Mouse (Mus musculus) natural killer cell, adult 2 months (primary cell): ENCODE results near the gene Prkca.

ENCODE experiments used
- DNase-seq, 2 experiments: peaks; one replicate each; pipeline ENCODE4 v3.0.0; 2022; ENCODE audit warnings: low spot score in 2 of 2

The Prkca gene

DNA sequence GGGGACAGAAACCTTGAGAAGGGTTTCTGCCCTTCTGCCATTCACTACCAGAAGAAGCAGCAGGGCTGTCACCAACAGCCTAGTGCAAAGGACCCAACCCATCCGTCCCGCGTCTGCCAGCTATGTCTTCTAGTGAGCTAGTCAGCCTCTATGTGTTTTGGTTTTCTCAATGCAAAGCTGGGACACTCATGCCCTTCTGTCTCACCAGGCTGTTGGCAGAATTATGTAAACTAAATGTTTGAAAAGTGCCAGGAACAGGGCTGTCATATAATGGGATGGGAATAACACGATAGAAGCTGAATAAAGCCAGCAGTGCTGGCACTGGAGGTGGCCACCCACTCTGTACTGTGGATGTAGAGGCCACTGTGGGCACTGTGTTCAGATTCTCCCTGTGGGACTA is 393.1 kb downstream of the Prkca start:
- no peak for DNase-seq

GRCm38 (mm10) chr11:107950211-107950610 is 393.5 kb downstream of the Prkca start:
- no peak for DNase-seq

GRCm38 (mm10) chr11:107947951-107948350 is 395.8 kb downstream of the Prkca start:
- DNase-seq = no peak

- DNase-seq = no peak
These were observed 396.9 kb downstream of the Prkca start for GRCm38 (mm10) chr11:107946823-107947222.

DNA sequence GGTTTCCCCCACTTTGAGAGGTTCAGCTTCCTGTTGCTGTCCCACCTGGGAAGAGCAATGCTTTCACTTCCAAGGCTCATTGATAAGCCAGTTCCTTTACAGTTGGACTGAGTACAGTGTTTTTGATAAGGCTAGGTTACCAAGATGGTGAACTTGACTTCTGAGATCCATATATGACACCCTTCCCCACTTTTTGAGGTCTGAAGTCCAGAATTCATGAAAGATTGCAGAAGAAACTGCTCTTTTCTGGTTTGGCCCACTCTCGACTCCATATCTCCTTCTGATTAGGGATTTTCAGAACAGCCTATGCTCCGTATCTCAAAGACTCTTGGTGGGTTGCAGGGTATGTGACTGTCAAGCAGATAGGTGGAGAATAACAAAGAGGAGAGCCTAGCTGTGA is 406.8 kb downstream of the Prkca start:
- no peak for DNase-seq

DNA sequence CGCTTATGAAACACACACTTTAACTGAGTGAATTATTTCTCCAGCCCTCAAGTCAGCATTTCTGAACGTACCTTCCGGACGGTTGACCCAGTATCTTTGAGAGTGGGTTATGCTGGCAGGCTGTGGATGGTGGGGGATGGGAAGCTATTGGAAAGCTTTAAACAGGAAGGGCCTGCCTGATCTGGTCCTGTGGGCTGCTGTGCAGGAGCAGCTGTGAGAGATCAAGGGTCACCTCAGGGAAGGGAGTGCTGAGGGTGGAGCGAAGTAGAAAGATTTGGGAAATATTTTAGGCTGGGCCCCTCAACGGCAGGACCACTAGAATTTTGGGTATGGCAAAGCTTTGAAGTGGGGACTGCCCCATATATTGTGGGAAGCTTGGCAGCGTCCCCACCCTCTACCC is 412.0 kb downstream of the Prkca start:
- DNase-seq = no peak

DNA sequence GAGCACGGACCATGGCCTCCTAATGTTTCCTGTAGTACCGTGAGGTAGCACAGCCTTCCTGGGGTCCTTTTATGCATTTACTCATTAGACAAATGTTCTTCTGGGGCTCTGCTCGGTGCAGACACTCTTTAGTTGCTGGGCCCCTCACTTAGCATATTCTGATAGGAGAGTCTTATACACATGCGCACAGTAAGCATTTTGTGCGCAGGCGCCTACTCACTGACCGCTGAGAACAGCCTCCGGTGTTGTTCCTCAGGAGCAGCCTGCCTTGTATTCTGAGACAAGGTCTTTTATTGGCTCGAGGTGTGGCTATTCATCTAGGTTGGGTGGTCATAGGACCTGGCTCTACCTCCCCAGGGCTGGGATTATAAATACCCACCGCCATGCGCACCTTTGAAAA is 412.4 kb downstream of the Prkca start:
- DNase-seq = no peak

- no peak for DNase-seq
These were observed 414.0 kb downstream of the Prkca start for GRCm38 (mm10) chr11:107929712-107930111.

DNA sequence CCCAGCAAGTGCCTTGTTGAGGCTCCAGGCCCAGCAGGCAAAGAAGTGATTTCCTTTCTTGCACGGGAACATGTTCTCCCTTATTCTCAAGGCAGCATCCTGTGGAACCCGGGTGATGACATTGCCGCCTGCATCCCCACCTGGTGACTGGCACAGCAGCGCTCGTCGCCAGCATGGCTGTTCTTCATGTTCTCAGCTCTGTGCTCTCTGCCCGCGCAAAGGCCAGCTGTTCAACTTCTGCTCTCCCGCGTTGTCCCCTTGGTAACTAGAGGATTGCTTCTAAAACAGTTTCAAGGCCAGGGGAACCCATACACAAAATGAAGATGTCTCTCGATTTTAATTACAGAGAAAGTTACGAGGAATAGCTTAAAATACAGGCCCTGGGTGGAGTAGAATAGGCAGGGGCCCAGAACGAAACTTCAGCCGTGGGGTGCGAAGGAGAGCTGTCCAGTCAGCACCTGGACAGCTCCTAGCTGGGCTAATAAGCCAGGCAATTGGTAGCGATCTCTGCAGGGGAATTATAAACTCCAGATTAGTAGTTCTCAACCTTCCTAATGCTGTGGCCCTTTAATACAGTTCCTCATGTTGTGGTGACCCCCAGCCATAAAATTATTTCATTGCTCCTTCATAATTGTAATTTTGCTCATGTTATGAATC is 423.7 kb downstream of the Prkca start:
- no peak for DNase-seq

DNA sequence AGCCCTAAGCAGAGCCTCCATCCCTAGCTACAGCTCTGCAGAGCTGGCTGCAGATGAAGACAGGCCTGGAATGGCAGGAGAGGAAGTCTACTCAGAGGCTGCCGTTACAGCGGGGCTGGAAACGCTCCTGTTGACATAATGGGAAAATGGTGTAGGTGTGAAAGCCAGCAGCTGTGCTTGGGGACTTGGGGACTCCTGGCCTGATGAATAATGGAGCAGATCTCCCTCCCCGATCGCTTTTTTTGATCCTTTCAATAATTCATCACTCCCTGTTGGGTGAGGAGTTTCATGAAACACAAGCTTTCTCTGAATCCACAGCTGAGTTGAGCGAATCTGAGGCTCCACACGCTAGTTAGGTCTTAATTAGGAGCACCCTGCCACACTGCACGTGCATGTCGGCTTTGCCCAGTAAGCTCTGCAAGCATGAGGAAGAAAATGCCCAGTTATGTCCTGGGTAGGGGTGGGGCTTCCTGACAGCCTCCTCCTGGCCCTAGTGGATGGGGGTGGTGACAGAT is 425.9 kb downstream of the Prkca start:
- DNase-seq = no peak

DNA sequence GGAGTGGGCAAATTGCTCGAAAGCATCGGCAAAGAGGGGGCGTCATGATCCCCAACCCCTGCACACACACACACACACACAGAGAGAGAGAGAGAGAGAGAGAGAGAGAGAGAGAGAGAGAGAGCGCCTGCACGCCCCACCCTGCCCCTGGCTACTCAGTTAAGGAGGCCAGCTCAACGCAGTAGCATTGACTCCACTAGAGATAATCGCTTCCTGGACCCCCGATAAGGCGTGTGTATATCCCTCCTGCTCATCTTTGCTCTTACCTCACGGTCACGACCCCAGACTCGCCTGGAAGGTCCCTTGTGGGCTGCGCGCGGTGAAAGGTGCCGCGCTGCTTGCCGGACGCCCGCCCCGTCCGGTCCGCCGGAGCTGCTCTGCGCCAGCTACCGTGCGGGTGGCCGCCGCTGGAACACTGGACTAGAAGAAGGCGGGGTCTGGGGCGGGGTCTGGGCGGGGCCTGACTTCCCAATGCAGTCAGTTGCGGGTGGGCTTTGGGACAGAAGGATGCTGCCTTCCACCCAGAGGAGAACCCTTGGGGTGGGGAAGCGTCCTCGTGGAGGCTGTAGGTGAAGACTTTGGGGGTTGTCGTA is 429.0 kb downstream of the Prkca start, which contains the start of gene Cacng5:
TSS of gene Cacng5 (minus strand) at position 422 of the 593 bp plus-strand sequence.
- no peak for DNase-seq

GRCm38 (mm10) chr11:107913317-107913716 is 430.4 kb downstream of the Prkca start:
- no peak for DNase-seq

DNA sequence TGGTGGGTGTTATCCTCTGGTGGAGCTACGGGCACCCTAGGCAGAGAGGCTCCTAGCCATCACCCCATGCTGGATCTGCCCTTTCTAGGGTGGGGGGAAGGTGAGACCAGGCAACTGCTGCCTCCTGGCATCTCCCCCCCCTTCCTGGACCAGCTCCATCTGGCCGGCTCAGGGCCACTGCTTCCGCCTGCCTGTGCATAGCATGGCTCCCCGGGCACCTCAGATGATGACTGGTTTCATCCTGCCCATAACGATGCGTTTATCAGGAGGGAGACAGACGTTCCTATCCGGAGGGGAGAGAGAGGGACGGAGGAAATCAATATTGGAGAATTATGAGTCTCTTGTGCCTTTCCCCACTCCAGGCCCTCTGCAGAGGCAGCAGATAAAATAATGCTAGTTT is 438.4 kb downstream of the Prkca start:
- no peak for DNase-seq

GRCm38 (mm10) chr11:107903966-107904605 is 439.6 kb downstream of the Prkca start:
- DNase-seq = no peak

DNA sequence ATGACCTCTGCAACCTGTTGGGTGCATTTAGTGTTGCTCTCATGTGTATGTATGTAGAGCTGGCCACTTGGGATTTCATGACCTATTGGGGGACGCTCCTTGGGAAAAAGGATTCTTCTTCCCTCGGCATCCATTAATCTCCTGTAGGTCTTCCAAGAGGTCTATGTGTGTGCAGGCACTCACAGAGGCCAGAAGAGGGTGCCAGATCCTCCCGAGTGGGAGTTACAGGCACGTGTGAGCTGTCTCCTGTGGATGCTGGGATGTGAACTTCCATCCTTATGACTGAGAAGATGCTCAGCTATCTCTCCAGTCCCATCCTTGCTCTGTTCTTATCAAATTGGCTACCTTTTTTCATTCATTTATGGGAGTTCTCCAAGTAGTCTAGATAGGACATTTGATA is 443.3 kb downstream of the Prkca start:
- no peak for DNase-seq

DNA sequence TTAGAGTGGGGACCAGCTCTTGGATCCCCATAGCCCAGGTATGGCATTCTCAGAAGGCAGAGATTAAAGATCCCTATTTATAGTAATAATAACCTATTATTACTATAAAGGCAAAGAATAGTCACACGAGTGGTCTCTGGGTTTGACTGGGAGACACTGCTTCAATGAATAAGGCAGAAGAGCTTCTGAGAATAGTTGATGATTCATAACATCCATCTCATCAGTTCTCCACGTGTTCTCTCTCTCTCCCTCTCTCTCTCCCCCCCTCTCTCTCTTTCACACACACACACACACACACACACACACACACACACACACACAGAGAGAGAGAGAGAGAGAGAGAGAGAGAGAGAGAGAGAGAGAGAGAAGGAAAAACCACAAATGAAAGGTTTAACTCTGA is 445.0 kb downstream of the Prkca start:
- no peak for DNase-seq

DNA sequence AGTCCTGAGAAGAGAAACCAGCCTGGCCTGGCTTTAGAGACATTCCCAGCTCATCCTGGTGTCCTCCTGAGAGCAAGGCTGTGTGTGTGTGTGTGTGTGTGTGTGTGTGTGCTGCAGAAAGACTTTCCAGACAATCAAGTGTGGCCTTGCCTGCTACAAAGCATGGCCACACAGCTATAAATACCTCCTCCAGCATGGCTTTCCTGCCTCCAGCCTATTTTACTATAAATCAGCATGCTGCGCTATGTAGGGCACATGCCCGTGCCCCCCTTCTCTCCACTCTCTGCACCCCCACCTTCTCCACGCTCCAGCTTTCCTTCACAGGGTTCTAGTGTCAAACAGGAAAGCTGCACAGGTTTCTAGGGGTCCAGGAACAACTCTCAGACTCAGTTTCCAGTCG is 448.1 kb downstream of the Prkca start:
- no peak for DNase-seq

GRCm38 (mm10) chr11:107891377-107891776 is 452.4 kb downstream of the Prkca start:
- DNase-seq = no peak

- DNase-seq = no peak
These were observed 456.4 kb downstream of the Prkca start for GRCm38 (mm10) chr11:107887342-107887741.
